Mouse (Mus musculus): ENCODE results near the gene Ly6c1.
A peak's percentile ranks its signal among the peaks of the same experiment; 100 is the strongest.
"Not testable (repeated sequence)": the region's sequence is repeated elsewhere in the genome, so short reads cannot be mapped to it uniquely, and the experiment has no call there.

Ly6c1 gene

DNA sequence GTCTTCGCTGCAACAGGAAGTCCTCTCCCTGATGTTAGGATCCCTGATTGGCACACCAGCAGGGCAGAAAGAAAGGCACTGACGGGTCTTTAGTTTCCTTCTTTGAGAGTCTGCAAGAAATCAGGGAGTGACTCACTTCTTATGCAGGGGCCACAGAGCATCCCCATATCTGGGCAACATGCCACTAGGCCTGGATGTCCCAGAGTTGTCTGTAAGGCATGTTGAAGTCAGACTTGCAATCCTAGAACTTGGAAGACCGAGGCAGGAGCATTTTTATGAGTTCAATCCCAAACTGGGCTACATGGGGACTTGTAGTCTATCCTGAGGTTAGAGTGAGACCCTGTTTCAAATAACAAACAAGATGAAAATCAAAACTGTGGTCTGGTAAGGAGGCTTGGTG lies 3.1 kb downstream of the Ly6c1 start:
- not testable (repeated sequence) for H3K36me3 ChIP-seq (ENCODE audit: insufficient read depth, low read length); H3K9me3 ChIP-seq (ENCODE audit: low read length); H3K4me3 ChIP-seq (replicated peaks; ENCODE audit: low read length); H3K4me1 ChIP-seq (replicated peaks; ENCODE audit: low read depth, low read length); H3K27me3 ChIP-seq (ENCODE audit: insufficient read depth, low read length)

DNA sequence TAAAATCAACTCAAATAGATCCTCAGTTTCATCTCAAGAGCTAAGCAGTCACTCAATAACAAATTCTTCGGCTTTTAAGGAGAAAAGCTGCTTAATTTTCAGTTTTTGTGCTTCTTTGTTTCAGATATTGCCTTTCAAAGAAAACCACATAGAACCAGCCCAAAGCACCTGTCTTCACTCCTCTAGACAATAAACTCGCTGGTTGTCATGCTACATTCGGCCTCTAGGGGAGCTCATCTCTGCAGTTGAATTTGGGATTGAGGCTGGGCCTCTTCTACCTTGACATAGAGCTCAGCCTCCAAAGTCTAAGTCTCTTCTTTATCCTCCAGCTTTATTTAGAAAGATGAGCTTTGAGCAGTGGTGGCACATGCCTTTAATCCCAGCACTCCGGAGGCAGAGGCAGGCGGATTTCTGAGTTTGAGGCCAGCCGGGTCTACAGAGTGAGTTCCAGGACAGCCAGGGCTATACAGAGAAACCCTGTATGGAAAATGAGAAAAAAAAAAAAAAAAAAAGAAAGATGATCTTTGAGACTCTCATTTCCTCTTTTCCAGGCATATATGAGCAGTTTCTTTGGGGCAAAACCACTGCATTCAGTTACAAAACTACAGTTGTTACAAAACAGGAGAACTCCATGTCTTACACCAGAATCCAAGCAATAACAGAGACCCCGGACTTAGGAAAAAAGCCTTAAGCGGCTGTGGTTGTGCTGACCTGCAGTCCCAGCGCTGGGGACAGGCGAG lies 27.4 kb downstream of the Ly6c1 start:
- not testable (repeated sequence) for H3K9me3 ChIP-seq (ENCODE audit: low read length); H3K27me3 ChIP-seq (ENCODE audit: insufficient read depth, low read length); H3K4me3 ChIP-seq (replicated peaks; ENCODE audit: low read length); H3K4me1 ChIP-seq (replicated peaks; ENCODE audit: low read depth, low read length); H3K36me3 ChIP-seq (ENCODE audit: insufficient read depth, low read length)
- TF ChIP-seq CTCF (conservative IDR thresholded peaks at IDR 0.05; ENCODE audit: low read length): 0 out of 2 replicates have a peak, but pooled peaks have one; percentile 5

DNA sequence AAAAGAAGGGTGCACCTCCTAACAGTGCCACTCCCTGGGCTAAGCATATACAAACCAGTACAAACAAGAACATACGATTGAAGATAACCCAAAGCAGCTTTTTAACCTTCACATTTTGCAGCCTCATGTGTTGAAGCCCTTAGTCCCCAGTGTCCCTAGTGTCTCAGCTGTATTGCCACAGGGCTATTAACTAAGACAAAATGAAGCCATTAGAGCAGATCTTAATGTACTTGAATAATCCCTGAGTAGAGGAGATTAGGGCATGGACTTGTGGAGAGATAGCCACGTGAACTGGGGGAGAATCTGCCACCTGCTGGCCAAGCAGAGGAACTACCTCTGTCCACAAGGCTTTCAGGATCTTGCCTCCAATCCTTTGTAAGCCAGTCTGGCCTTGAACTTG lies 29.2 kb downstream of the Ly6c1 start:
- TF ChIP-seq CTCF (conservative IDR thresholded peaks at IDR 0.05; ENCODE audit: low read length): peak; percentile 60
- H3K36me3 ChIP-seq (ENCODE audit: insufficient read depth, low read length); H3K27me3 ChIP-seq (ENCODE audit: insufficient read depth, low read length); H3K4me1 ChIP-seq (replicated peaks; ENCODE audit: low read depth, low read length); H3K9me3 ChIP-seq (ENCODE audit: low read length); H3K4me3 ChIP-seq (replicated peaks; ENCODE audit: low read length): not testable (repeated sequence)
